Mouse (Mus musculus) cerebellum, adult 18-20 months (tissue): ENCODE measurements around the gene St6galnac6.
A peak's percentile ranks its signal among the peaks of the same experiment; 100 is the strongest.

Experiments used
- DNase-seq, 2 experiments: peaks; one replicate each; pipeline ENCODE4 v3.0.0; 2021

Gene St6galnac6

DNA sequence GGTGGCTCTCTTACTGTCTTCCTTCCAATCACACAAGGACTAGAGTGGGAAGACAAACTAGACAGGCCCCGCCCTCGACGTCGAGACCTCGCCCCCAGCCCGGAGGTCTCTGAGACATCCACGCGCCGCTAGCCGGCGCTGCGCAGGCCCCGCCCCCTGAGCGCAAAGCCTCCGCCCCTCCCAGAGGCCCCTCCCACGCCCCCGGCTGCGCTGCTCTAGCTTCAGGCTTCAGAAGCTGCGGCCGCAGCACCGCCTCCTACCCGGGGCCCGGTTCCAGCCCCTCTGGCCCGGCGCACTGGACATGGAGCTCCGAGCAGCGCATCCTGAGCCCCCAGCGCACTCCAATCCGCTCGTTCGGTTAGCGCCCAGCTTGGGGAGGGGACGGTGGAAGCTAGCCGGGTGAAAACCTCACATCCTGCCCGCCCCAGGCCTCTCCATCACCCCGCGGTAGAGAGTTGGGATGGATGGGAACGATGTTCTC, 12.6 kb upstream of the St6galnac6 start, which contains the start of gene St6galnac4:
Gene St6galnac4 (plus strand): TSS at position 225 of the 481 bp plus-strand sequence.
- DNase-seq: peak; percentile 94

DNA sequence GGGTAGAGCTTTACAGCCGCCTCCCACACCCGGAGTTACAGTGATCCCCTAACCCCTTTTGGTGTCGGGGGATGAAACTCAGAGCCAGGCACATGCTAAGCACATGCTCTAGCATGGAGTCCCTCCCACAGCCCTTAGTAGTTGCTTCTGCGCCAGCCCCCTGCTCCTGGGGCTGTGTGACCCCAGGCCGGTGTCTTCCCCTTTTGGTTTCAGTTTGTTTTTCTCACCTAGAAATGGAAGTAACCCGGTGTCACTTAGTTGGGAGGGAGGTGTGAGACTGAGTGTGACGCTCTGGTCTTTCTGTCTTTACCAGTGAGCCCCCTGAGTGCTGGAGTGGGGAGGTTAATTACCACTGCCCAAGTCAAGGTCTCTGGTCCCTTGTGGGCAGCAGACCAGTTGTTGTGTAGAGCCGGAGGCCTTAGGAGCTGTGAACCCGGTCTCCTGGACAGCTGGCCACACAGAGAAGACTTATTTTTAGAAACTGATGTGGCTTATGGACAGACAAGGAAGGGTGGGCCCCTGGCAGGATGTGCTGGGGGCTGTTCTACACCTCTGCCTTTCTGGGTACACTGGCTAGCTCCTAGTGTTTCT, 11.7 kb upstream of the St6galnac6 start:
- peak in 1 of 2 experiments; percentile 49 for DNase-seq

DNA sequence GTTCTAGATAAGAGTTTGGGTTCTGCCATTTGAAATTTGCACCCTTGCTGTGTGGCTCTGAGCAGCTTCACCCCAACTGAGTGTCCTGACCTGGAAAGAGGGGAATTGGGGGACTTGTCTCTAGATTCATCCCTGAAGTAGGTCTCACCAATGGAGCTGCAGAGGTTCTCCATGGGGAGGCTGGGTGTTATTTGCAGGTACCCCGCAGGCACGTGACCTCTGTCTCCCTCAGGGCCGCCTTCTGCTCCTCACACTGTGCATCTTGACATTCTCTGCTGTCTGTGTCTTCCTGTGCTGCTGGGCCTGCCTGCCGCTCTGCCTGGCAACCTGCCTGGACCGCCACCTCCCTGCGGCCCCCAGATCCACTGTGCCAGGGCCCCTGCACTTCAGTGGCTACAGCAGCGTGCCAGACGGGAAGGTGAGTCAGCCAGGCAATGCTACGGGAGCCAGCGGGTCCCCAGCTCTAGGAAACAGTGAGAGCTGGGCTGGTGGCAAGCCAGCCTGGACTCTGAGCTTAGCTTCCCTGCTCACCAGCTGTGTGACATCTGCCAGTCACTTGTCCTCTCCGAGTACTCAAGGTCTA, 10.2 kb upstream of the St6galnac6 start:
- peak; percentile 90 for DNase-seq

DNA sequence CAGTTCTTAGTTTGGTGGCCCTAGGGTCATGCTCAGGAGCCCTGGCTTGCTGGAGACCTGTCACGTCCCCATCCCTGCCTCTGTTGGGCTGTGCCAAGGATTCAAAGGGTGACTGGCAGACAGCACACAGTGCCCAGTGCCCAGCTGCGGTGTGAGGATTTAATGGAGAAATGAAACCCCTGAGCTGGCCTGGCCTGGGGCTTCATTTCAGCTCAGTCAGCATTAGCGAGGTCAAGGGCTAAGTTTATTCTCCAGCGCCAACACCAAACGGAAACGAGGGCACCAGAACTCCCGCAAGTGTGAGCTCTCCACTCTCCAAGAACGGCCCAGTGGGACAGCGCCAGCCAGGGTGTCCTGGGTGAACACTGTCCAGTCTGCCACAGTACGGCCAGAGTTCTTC, 9.3 kb upstream of the St6galnac6 start:
- DNase-seq: no peak

DNA sequence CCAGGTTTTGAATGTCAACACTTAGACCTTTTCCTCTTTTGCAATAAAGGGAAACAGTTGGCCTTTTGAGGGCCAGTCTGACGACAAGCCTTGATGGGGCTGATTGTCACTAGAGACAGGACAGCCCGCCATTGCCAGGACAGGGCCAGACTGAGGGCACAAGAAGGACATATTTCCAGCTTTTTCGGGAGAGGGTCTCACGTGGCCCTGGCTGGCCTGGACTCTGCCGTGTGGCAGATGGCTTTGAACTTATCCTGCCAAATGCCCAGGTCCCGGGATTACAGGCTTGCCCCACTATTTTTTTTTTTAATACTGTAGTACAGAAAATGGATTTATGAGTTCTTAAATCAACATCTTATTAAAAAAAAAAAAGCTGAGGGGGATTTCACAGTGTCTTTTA, 8.3 kb upstream of the St6galnac6 start:
- DNase-seq: peak in 1 of 2 experiments; percentile 53

DNA sequence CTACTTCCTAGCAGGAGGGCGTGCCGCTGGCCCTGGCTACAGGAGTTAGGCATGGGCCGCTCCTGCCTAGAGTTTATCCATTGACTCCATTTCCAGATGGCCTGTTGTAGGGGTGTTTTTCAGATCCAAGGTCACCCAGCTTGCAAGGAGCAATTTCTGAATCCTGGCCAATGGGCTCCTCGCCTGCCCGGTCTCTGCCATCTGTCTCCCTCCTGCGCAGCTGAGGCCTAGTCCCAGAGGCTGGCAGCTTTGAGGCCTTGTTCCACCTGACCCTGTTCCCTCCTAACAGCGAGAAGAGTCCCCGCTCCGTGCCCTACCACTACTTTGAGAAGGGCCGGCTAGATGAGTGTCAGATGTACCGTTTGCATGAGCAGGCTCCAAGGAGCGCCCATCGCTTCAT, 2.8 kb upstream of the St6galnac6 start:
- peak; percentile 89 to 92 for DNase-seq

DNA sequence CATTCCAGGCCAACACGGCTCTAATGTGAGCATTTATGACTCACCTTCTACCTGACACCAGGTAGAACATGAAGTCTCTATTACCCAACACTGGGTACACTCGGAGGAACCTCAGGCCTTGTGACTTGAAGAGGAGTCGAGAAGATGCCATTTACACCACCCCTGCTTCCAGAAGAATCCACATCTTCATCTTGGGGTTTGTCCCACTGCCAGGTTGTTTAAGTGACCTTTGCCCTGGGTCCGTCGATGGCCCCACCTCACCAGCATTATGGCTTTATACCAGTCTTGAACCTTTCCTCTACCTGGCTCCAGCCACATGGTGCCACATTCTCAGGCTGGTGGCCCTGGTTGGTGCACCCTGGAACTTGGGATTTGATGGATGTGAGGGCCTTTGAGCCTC, 2.3 kb upstream of the St6galnac6 start:
- DNase-seq: no peak

DNA sequence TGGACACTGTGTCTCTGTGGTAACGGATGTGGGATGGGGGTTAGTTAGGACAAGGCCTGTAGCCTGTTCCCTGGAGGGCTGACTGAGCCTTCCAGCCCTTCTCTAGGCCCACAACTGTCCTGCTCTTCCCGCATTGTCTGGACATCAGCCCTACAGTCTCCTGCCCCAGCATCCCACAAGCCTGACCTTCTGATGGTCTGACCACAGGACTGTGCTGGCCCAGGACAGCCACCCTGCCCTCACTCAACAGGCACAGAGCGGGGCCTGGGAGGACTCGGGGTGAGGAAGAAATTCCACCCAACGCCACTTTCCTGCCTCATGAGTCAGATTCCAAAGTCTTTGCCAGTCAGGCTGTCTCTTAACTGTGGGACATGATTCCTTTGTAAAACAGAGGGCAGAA, 1.8 kb upstream of the St6galnac6 start:
- DNase-seq: no peak

DNA sequence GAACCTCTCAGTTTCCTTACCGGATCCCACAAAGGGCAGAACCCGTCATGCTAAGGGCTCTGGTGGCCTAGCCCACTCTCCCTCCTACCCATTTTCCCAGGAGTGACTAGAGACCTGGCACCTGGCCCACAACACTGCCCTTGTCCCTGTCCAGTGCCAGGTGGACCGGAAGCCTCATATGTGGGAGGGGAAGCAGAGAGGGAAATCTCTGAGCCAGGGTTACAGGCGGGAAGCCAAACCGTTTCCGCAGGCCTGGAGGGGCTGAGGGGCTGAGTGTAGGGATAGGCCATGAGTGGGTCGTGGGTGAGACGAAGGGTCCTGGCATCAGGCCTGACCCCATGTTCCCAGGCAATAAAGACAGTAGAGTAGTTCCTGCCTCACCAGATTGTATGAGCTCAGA, 1.0 kb upstream of the St6galnac6 start:
- DNase-seq: peak; percentile 70 to 74

DNA sequence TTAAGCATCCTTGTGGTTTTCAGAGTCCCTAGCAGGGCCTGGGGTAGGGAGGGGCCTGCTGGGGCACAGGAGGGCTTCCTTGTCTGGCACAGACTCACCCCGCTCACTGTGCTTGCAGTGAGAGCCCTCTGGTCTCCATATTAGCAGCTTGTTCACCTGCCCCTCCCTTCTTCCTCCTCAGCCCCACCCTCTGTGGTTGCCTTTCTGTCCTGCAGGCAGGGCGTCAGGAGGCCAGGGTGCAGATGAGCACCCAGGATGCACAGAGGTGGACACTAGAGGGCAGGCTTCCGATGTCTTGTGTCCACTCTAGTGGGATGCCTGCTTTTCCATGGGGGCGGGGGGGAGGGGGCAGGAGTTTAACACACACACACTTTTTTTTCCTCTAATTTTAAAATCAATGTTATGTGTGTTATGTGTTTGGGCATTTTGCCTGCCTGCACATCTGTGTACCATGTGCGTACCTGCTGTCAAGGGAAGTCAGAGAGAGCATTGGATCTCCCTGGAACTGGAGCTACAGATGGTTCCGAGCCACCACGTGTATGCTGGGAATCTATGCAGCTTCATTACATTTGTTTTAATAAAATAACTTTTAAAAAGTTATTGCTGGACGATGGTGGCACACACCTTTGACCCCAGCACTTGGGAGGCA, 2.0 kb downstream of the St6galnac6 start:
- peak; percentile 65 for DNase-seq

DNA sequence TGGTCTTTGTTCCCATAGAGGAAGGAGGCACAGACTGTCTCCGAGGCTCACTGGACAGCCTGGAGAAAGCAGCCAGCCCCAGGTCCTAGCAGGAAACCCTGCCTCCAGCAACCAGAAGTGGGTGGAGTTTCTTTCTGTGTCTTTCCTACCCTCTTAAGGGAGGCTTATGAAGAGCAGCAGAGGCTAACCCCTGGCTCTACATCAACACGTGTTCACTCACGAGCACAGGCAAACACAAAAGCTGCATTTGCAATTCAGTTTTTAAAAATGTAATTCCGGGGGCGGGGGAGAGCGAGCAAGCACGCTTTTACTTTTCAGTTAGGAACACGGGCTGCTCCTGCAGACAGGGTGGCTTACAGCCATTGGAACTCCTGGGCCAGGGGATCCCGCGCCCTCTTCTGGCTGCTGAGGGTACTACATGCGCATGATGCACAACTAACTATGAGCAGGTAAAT, 3.1 kb downstream of the St6galnac6 start:
- peak; percentile 92 to 95 for DNase-seq

DNA sequence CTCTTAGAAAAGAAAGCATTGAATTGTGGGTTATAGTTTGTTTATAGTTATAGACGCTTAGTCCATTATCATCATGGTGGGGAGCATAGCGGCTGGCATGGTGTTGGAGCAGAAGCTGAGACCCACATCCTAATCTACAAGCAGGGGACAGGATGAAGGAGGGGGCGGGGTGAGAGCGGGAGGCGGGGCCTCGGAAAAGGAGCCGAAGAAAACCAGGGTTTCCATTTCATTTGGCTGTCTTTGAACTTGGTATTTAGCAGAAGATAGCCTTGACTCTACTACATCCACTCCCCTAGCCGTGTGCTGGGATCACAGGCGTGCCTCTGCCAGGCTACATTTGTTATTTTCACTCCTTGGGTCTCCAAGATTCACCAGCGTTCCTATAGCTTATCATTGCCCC, 5.1 kb downstream of the St6galnac6 start:
- DNase-seq: no peak

DNA sequence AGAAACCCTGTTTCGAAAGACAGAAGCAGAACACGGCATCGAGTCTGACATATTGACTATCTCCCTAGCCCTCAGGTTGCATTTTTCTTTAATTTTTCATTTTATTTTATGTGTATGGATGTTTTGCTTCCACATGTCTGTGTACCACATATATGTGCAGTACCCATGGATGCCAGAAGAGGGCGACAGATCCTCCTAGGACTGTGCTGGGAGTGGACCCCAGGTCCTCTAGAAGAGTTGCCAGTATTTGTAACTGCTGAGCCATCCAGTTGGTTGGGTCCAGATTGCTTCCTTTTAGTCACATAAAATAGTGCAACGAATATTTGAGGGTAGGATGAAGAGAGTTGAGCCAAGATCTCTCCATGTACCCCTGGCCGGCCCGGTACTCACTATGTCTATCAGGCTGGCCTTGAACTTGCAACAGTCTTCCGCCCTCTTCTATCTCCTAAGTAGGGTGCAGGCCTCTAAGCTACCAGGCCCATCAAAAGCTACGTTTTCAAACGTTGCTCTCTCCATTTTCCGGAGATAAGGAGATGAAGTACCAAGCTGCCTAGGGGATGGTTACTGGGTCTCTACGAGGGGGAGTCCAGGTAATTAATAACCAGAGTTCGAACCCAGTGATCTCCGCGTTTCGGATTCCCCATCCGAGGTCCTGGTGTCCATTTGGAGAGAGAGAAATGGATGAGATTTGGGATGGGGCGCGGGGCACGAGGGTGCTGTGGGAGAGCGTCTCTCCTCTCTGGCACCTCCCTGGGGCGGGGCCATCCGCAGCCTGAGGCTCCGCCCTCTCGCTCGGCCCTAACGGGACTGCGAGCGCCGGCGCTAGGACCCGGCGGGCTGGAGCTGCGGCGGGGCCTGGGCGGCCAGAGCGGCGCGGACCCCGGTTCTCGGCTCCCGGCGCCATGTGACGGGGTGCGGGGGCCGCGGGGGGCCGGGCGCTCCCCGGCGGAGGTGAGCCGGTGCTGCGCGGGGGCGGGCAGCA, 6.9 kb downstream of the St6galnac6 start:
- peak; percentile 93 to 95 for DNase-seq

DNA sequence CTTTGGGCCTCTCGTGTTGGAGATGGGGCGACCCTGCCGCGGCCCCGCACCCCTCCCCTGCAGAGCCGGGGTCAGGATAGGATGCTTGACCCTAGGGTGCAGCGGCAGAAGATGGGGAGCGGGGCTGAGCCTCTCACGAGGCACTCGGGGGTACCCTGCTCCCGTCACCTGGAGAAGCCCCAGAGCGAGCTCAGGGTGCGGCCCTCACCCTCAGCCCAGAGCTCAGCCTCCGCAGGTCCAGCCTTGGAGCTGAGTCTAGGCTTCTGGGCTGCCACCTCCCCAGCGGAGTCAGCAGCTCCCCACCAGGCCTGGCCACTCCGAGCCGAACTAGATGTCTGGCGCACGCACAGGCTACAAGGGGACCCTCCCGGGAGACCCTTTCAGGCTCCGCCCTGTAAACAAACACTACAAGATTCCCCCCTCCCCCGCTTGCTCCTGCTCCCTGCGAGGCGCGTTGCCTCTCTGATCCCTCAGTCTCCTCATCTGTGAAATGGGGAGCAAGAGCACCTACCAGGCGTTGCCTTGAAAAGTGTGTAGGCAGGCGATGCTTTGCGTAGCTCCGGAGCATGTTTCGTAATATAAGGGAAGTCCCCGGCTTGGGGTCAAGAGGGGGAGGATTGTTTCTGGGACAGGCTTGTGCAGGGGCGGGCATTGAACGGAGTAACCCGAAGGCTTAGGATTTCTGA, 7.9 kb downstream of the St6galnac6 start:
- peak; percentile 55 to 63 for DNase-seq

DNA sequence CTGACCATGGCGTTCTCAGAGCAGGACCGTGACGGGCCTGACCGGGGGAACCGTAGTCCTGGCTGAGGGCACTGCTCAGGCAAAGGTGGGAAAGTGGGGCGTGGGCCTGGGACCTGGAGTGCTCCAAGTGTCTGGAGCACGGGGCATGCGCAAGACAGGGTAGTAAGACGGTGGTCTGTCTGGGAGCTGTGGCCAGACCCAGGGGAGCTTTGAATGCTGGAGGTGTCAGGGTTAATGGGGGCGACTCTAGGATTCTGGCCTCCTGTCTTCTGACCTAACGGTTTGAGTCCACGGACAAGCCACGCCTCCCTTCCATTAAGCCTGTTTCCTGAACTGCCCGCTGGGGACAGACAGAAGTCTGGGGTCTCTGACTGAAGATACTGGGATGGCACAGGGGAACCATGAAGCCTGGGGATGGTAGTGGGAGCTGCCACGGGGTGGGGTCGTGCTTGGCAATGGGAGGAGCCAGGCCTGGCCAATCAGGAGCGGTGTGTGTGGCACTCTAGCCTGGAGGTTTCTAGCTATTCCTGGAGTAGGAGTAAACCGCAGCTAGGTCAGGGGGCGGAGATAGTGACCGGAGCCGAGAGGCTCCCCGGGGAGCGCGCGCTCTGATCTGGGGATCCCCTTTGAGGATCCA, 8.8 kb downstream of the St6galnac6 start:
- DNase-seq: peak; percentile 62 to 69

DNA sequence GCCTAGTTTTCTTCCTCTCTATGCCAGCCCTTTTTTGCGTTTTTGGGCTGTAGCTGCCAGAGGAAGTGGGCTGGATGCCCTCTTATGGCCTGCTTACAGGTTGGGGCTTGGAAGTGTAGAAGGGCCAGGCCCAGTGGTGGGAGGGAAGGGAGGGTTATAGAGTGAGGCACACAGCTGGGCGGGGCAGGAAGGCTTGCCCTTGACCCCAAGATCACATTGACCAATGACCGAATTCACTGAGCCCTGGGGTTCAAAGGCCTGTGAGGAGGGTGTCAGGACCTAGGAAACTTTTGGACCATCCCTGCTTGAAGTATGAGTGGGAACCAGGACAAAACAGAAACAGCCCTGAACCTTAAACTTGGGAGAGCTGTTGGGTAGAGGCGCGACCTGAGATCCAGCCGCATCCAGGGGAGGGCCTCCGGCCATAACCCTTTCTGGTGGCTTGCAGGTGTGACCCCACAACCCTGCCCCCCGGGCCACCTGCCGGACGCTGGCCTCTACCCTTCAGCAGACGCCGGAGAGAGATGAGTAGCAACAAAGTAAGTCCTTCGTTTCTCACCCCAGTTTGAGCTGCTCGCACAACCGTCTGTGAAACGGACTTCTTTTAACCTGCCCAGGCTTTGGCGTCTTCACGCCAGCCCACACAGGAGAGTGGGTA, 9.4 kb downstream of the St6galnac6 start:
- DNase-seq: no peak

DNA sequence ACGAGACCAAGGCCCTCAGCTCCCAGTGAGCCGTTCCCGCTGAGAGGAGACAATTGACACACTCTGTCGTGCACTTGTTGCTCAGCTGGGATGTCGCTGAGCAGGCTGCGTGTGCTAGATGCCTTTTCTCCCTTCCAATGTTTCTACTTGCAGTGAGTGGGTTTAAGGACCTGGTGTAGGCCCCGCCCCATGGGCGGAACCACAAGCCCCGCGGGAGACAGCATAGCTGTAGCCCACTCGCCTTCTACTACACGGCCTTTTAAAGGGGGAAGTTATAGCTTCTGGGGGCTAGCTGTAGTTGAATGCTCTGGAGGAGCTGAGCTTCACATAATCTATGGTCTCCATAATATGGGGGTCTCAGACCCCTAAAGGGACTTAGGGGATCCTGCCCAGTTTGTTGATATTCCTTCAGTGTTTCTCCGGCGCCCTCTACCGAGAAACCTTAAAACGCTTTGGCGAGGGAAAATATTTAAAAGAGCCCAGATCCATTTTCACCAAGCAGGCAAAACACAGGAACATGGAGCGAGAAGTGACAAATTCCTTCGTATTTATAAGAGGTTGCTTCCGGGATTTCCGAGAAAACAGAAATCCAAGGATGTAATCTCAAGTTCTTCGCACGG, 11.2 kb downstream of the St6galnac6 start:
- DNase-seq: peak; percentile 58 to 59

DNA sequence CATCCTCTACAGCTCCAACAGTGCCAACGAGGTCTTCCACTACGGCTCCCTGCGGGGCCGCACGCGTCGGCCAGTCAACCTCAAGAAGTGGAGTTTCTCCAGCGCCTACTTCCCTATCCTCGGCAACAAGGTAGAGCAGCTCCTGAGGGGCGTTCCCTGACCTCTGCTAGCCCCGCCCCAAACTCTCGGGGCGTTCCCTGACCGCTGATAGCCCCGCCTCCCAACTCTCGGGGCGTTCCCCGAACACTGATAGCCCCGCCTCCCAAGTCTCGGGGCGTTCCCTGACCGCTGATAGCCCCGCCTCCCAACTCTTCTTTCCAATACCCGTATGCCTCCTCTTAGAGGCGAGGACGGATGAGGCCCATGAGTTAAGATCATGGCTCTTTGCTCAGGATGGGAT, 12.8 kb downstream of the St6galnac6 start:
- no peak for DNase-seq

DNA sequence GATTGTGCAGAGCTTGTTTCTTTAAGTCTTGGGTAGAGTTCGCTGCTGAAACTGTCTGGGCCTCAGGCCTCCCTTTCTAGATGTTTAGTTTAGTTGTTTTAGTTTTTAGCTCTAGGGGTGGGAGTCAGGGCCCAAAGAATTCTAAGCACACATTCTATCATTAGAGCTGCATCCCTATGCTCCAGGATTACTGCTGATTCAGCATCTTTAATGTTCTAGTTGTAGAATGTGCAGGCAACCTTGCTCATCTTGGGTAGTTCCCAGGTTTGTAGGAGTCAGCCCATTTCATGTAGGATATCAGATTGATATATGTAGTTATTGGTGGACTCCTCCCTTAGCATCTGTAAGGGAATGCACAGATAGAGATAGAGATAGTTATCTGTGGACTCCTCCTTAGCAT, 17.6 kb downstream of the St6galnac6 start:
- DNase-seq: no peak

DNA sequence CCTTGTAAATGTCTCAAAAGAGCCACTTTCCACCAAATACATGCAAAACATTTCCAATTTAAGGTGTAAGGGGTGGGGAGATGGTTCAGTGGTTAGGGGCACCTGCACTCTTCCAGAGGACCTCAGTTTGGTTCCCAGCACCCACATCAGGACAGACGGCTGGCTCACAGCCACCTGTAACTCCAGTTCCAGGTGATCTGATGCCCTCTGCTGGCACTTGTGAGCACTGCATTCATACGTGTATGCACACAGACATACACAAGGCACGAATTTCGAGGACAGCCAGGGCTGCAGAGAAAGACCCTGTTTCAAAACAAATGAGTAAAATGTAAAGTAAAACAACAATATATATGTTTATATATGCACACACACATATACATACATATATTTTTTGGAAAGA, 18.1 kb downstream of the St6galnac6 start:
- DNase-seq: no peak

DNA sequence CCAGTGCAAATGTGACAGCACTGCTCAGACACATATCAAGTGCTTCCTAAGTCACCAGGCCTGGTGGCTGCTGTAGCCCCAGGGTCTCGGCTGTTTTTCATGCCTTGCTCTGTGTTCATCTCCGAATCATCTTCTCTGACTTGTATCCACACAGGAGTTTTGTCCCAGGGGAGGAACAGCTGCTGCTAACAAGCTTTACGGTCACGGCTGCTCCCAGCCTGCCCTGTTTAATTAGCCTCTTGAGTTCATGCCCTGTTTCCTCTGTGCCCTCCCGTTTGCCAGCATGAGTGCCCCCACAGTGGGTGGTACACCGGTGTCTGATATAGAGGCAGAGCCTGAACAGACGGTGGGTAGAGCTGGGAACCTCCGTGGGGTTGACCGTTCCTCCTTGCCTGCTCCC, 18.5 kb downstream of the St6galnac6 start:
- DNase-seq: no peak
